Mouse (Mus musculus) embryonic facial prominence, embryonic 12.5 days (tissue): Measurements from ENCODE around the gene Med26. TPM values are rescaled to one million over a fixed set of nuclear protein-coding genes. Genes with fewer than 3 reads are reported as not detected.

ENCODE experiments used
- ATAC-seq: fragments of 200-750 bp; cut with Nextera tagmentation; 2 replicates; pipeline ENCODE4 v1.8.0; 2017; ENCODE audit not compliant: insufficient number of reproducible peaks, insufficient read depth, low FRiP score, low TSS enrichment
- H3K27ac ChIP-seq: fragments of 300-500 bp; sonication (generic); 2 replicates; pipeline ENCODE4 v1.5.1; 2016; ENCODE audit warnings: mild to moderate bottlenecking
- H3K27me3 ChIP-seq: fragments of 300-500 bp; sonication (generic); 2 replicates; pipeline ENCODE4 v1.6.1; 2016; ENCODE audit warnings: mild to moderate bottlenecking, moderate library complexity
- H3K36me3 ChIP-seq: fragments of 300-500 bp; sonication (generic); 2 replicates; pipeline ENCODE4 v1.6.1; 2016; ENCODE audit warnings: mild to moderate bottlenecking
- H3K4me1 ChIP-seq: fragments of 300-500 bp; sonication (generic); 2 replicates; pipeline ENCODE4 v1.6.1; 2016
- H3K4me2 ChIP-seq: fragments of 300-500 bp; sonication (generic); replicated peaks from 2 replicates; pipeline ENCODE4 v1.6.1; 2016; ENCODE audit warnings: mild to moderate bottlenecking, moderate library complexity
- H3K4me3 ChIP-seq: fragments of 300-500 bp; sonication (generic); 2 replicates; pipeline ENCODE4 v1.5.1; 2016; ENCODE audit warnings: mild to moderate bottlenecking
- H3K9ac ChIP-seq: fragments of 300-500 bp; sonication (generic); 2 replicates; pipeline ENCODE4 v1.6.1; 2016; ENCODE audit warnings: mild to moderate bottlenecking, moderate library complexity
- H3K9me3 ChIP-seq: fragments of 300-500 bp; sonication (generic); 2 replicates; pipeline ENCODE4 v1.6.1; 2016; ENCODE audit warnings: mild to moderate bottlenecking, moderate library complexity
- WGBS: fragments of 180-500 bp; shearing (Covaris S2); methylation state at CpG from one replicate; pipeline ENCODE4 v1.1.7; 2016; 5-methylcytosine and 5-hydroxymethylcytosine counted together
- polyA plus RNA-seq: library from polyadenylated mRNA; unstranded; fragments of >200 nt; fragmentation: Nextera tagmentation; extraction: Ambion mirVana; gene quantifications from 2 replicates; pipeline ENCODE4 v1.2.1, GENCODE M21; 2016

The Med26 gene
- polyA plus RNA-seq, 1 experiment from 2014 or later: 22.3 TPM

GRCm38 (mm10) chr8:72474826-72475546 lies 73.1 kb downstream of the Med26 start, which contains the start of gene Cherp:
Cherp (minus strand) TSS chr8:72475226.
- H3K4me2 ChIP-seq: peak within 1 kb of the TSS; percentile 95
- peak; percentile 93 for ATAC-seq
- peak within 1 kb of the TSS; percentile 89 for H3K27ac ChIP-seq
- H3K27me3 ChIP-seq: no peaks in the 10 kb centered on the region
- peak within 1 kb of the TSS; percentile 90 for H3K4me3 ChIP-seq
- H3K4me1 ChIP-seq: peaks cover 13% of the 10 kb centered on the region
- peaks cover 32% of the 10 kb centered on the region for H3K36me3 ChIP-seq
- WGBS: under 1% methylated on average over 80 of the region's 80 CpGs
- no peaks in the 10 kb centered on the region for H3K9me3 ChIP-seq
- H3K9ac ChIP-seq: peak within 1 kb of the TSS; percentile 88

GRCm38 (mm10) chr8:72470684-72471083 lies 77.4 kb downstream of the Med26 start:
- Histone ChIP-seq H3K4me2 (no peak overlapping the region), H3K36me3 (peaks cover 75% of the 10 kb centered on the region), H3K27me3 (no peaks in the 10 kb centered on the region), H3K4me3 (no peak overlapping the region), H3K4me1 (peaks cover 7% of the 10 kb centered on the region; the same call in 1 of the 2 replicates), H3K27ac (no peak overlapping the region), H3K9ac (no peak overlapping the region), H3K9me3 (no peaks in the 10 kb centered on the region)
- ATAC-seq: no peak
- 98% methylated on average over 7 of the region's 7 CpGs for WGBS

GRCm38 (mm10) chr8:72469984-72470383 lies 78.1 kb downstream of the Med26 start:
- Histone ChIP-seq H3K27ac (no peak overlapping the region), H3K4me1 (peaks cover 7% of the 10 kb centered on the region; the same call in 1 of the 2 replicates), H3K4me3 (no peak overlapping the region), H3K4me2 (no peak overlapping the region), H3K36me3 (peaks cover 82% of the 10 kb centered on the region), H3K27me3 (no peaks in the 10 kb centered on the region), H3K9me3 (no peaks in the 10 kb centered on the region), H3K9ac (no peak overlapping the region)
- ATAC-seq: no peak
- 88% methylated on average over 8 of the region's 8 CpGs for WGBS

- H3K9me3 ChIP-seq: no peaks in the 10 kb centered on the region
- no peak for ATAC-seq
- H3K9ac ChIP-seq: no peak overlapping the region
- H3K4me1 ChIP-seq: peaks cover 6% of the 10 kb centered on the region; the same call in 1 of the 2 replicates
- H3K4me2 ChIP-seq: no peak overlapping the region
- no peak overlapping the region for H3K27ac ChIP-seq
- WGBS: 93% methylated on average over 2 of the region's 2 CpGs
- no peaks in the 10 kb centered on the region for H3K27me3 ChIP-seq
- no peak overlapping the region for H3K4me3 ChIP-seq
- H3K36me3 ChIP-seq: peaks cover 90% of the 10 kb centered on the region
Observed at GRCm38 (mm10) chr8:72469243-72469642, 78.8 kb downstream of the Med26 start.

- Histone ChIP-seq H3K4me3 (no peak overlapping the region), H3K36me3 (peaks cover 100% of the 10 kb centered on the region), H3K4me2 (no peak overlapping the region), H3K4me1 (no peaks in the 10 kb centered on the region), H3K27me3 (no peaks in the 10 kb centered on the region), H3K9me3 (no peaks in the 10 kb centered on the region), H3K27ac (no peak overlapping the region), H3K9ac (no peak overlapping the region)
- 92% methylated on average over 10 of the region's 10 CpGs for WGBS
- no peak for ATAC-seq
Observed at GRCm38 (mm10) chr8:72464211-72464610, 83.9 kb downstream of the Med26 start.

- 91% methylated on average over 4 of the region's 4 CpGs for WGBS
- peaks cover 79% of the 10 kb centered on the region for H3K36me3 ChIP-seq
Observed at GRCm38 (mm10) chr8:72459881-72460533, 88.1 kb downstream of the Med26 start.

GRCm38 (mm10) chr8:72458457-72458856 lies 89.6 kb downstream of the Med26 start:
- H3K9ac ChIP-seq: no peak overlapping the region
- 82% methylated on average over 6 of the region's 6 CpGs for WGBS
- H3K9me3 ChIP-seq: no peaks in the 10 kb centered on the region
- H3K27ac ChIP-seq: no peak overlapping the region
- H3K4me1 ChIP-seq: no peaks in the 10 kb centered on the region
- no peak overlapping the region for H3K4me2 ChIP-seq
- H3K36me3 ChIP-seq: peaks cover 77% of the 10 kb centered on the region
- H3K4me3 ChIP-seq: no peak overlapping the region
- ATAC-seq: no peak
- H3K27me3 ChIP-seq: no peaks in the 10 kb centered on the region

More at GRCm38 (mm10) chr8:72459881-72460533, 88.1 kb downstream of the Med26 start:
- Histone ChIP-seq H3K4me2 (no peak overlapping the region), H3K27ac (no peak overlapping the region), H3K4me1 (no peaks in the 10 kb centered on the region), H3K9ac (no peak overlapping the region), H3K4me3 (no peak overlapping the region), H3K27me3 (no peaks in the 10 kb centered on the region), H3K9me3 (no peaks in the 10 kb centered on the region)
- no peak for ATAC-seq

GRCm38 (mm10) chr8:72457806-72458205 lies 90.3 kb downstream of the Med26 start:
- Histone ChIP-seq H3K4me1 (no peaks in the 10 kb centered on the region), H3K36me3 (peaks cover 77% of the 10 kb centered on the region), H3K27me3 (no peaks in the 10 kb centered on the region), H3K9ac (no peak overlapping the region), H3K4me3 (no peak overlapping the region), H3K9me3 (no peaks in the 10 kb centered on the region), H3K4me2 (no peak overlapping the region), H3K27ac (no peak overlapping the region)
- no peak for ATAC-seq
- WGBS: 91% methylated on average over 3 of the region's 3 CpGs

GRCm38 (mm10) chr8:72455317-72455716 lies 92.8 kb downstream of the Med26 start:
- Histone ChIP-seq H3K27ac (no peak overlapping the region), H3K4me3 (no peak overlapping the region), H3K9me3 (no peaks in the 10 kb centered on the region), H3K36me3 (peaks cover 70% of the 10 kb centered on the region), H3K4me1 (no peaks in the 10 kb centered on the region), H3K27me3 (no peaks in the 10 kb centered on the region), H3K9ac (no peak overlapping the region), H3K4me2 (no peak overlapping the region)
- no peak for ATAC-seq
- WGBS: 88% methylated on average over 4 of the region's 4 CpGs

GRCm38 (mm10) chr8:72453904-72454303 lies 94.2 kb downstream of the Med26 start:
- WGBS: 100% methylated on average over 2 of the region's 2 CpGs
- Histone ChIP-seq H3K4me3 (no peak overlapping the region), H3K9ac (no peak overlapping the region), H3K9me3 (no peaks in the 10 kb centered on the region), H3K27ac (no peak overlapping the region), H3K4me1 (no peaks in the 10 kb centered on the region), H3K4me2 (no peak overlapping the region), H3K27me3 (no peaks in the 10 kb centered on the region), H3K36me3 (peaks cover 69% of the 10 kb centered on the region)
- no peak for ATAC-seq

- ATAC-seq: no peak
- Histone ChIP-seq H3K27me3 (no peaks in the 10 kb centered on the region), H3K9me3 (no peaks in the 10 kb centered on the region), H3K27ac (no peak overlapping the region), H3K36me3 (peaks cover 73% of the 10 kb centered on the region), H3K4me1 (no peaks in the 10 kb centered on the region), H3K9ac (no peak overlapping the region), H3K4me2 (no peak overlapping the region), H3K4me3 (no peak overlapping the region)
- 86% methylated on average over 8 of the region's 8 CpGs for WGBS
Observed at GRCm38 (mm10) chr8:72451516-72451915, 96.6 kb downstream of the Med26 start.

- Histone ChIP-seq H3K9me3 (no peaks in the 10 kb centered on the region), H3K36me3 (peaks cover 26% of the 10 kb centered on the region), H3K27ac (no peak overlapping the region), H3K4me2 (no peak overlapping the region), H3K4me3 (no peak overlapping the region), H3K9ac (no peak overlapping the region), H3K4me1 (no peaks in the 10 kb centered on the region), H3K27me3 (no peaks in the 10 kb centered on the region)
- ATAC-seq: no peak
- WGBS: 91% methylated on average over 6 of the region's 6 CpGs
Observed at GRCm38 (mm10) chr8:72445071-72445470, 103.0 kb downstream of the Med26 start.
